Mouse (Mus musculus) spleen, embryonic (tissue): ENCODE measurements around the gene Slc20a1.

ENCODE experiments used
- CTCF ChIA-PET: fragments of 350-600 bp; sonication (Branson Sonifier 250); formaldehyde crosslinking; loops from one replicate; lab custom pipeline; 2022; lab: Charles Lee

The Slc20a1 gene

DNA sequence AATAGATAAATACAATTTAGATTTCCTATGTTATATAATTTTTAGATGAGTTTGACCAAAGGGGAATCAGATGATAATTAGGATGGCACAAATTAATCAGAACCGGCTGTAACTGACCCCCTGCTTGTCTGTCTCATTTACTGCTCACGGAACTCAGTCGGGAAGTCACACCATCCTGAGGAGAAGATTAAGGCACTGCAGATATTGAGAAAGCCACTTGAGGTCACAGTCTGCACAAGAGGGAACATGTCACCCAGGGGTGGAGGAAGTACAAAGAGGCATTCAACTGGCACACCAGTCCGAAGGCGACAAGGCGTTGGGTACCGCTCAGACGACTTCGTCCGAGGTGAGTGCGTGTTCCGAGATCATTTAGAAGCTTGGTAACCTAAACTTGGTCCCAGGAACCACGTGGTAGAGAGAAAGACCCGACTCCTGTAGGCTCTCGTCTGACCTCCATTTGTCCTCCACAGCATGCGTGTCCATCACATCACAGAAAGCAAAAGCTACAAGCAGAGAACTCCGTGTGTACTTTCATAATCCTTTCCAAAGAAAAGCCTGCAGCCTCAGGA is 26.8 kb downstream of the Slc20a1 start:
- CTCF ChIA-PET = no interaction called here

DNA sequence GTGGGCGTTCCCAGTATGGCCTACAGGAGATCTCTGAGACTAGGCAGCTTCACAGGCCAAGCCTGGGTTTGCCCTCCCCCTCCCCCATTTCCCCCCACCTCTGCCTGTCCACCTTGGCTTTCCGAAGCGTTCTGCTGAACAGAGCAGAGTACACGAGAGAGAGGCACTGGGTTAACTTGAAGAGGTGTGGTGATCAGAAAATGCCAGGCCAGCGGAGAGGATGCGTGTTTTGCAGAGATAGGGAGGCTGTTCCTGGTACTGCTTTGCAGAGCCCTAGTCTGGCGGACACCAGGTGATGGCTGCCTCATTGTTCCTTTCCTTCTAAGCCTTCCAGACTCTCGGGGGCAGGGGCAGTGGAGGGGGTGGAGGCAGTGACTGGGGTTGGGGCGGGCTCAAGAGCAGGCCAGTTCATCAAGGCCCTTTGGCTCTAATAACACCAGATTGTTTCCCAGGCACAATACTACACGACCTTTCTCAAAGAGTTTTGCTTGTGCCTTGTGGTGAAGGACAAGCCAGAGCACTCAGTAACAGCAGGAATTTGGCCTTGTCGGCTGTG is 27.8 kb downstream of the Slc20a1 start:
- CTCF ChIA-PET = no interaction called here

GRCm38 (mm10) chr2:129227011-129227529 is 28.5 kb downstream of the Slc20a1 start:
- CTCF ChIA-PET = no interaction called here

- CTCF ChIA-PET = no interaction called here
Observed at GRCm38 (mm10) chr2:129227709-129228108, 29.1 kb downstream of the Slc20a1 start.

DNA sequence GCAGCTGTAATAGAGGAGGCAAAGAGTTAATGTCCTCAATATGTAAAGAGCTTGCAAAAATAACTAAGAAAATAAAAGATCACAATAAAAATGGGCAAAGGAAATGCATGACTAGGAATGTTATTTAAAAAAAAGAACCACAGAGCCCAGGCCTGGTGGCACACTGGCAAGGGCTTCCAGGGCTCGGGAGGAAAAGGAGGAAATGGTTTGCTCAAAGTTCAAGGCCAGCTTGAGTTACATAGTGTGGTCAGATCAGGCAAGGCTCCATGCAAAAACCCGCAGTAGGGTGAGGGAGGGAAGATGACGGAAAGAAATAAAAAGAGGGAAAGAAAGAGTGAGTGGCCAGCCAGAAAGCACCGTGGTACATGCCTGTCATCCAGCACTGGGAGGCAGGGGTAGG is 30.0 kb downstream of the Slc20a1 start:
- CTCF ChIA-PET = no interaction called here

- CTCF ChIA-PET = no interaction called here
Observed at GRCm38 (mm10) chr2:129229316-129229715, 30.8 kb downstream of the Slc20a1 start.

DNA sequence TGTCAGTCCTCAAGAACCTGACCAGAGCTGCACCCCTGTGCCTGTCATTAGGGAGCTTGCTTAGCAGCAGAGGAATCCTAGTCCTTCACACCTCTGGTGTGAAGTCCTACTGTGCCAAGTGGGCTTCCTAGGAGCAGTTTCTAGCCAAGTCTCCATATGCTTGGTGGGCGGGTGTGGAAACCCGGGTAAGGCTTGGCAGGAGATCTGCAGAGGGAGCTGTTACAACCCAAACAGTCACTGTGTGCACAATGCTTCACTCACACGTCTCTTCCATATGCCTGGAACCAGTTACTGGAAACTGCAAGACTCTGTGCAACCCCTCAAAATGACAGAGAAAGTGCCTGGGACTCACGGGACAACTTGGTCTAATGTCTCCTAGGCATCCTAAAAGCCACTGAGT is 33.5 kb downstream of the Slc20a1 start:
- CTCF ChIA-PET = no interaction called here

- CTCF ChIA-PET = no interaction called here
Observed at GRCm38 (mm10) chr2:129232484-129232883, 33.9 kb downstream of the Slc20a1 start.

DNA sequence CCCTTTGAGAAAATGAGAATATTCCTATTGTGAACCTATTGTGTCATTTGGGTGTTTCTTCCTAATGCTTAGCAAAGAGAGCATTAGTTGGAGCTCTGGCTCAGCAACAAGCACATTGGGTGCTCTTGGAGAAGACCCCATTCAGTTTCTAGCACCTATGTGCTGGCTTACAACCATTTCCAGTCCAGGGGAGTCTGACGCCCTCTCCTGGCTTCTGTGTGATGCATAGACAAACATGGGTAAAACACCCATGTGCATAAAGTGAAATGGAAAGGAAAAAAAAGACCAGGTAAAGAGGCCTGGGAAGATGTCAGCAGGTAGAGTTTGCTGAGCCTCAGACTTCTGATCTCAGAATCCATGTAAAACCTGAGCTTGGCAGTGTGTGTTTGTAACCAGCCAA is 34.7 kb downstream of the Slc20a1 start:
- CTCF ChIA-PET = interaction anchor here (0.6 kb wide), 1 partner anchor 178 kb away, joined by 6 read pairs; no protein-coding TSS in a partner anchor

- CTCF ChIA-PET = interaction anchor here (0.5 to 0.7 kb wide), 2 partner anchors 9 to 1954 kb away, joined by 7 to 8 read pairs; no protein-coding TSS in a partner anchor
Observed at GRCm38 (mm10) chr2:129233803-129234477, 35.4 kb downstream of the Slc20a1 start.

DNA sequence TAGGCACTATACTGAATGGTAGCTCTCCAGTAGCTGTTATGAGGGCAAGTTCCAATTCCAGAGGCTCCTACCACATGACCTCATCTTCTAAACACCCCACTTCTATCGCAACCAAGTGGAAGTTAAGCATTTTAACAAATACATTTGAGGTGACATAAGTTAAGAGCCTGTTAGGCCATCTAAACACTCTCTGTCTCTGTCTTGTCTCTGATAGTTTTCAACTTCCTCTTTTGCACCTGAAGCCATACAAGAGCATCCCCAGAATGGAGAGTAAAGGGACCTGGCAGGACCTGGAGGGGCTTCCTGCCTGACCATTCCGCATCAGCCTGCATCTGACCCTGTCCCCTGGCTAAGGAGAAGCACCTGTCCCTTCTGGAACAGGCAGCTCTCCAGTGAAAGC is 36.2 kb downstream of the Slc20a1 start:
- CTCF ChIA-PET = interaction anchor here (0.5 kb wide), 1 partner anchor 8 kb away, joined by 8 read pairs; no protein-coding TSS in a partner anchor

DNA sequence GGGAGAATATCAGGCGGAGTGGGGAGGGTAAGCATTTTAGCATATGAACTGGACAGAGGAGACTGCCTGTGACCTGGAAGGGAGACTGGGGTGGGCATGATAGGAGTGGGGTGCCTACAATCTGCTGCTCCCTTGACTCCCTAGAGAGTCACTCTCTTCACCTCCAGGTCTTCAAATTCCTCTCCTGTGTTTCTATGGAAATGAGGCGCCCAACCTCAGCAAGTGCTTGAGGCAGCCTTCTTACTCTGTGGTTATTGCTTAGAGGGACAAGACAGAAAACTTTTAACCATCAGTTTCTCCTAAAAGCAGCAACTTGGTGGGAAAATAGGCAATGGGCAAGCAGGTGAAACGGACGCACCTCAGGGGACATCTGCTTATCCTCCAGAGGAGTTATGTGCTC is 38.0 kb downstream of the Slc20a1 start:
- CTCF ChIA-PET = no interaction called here

DNA sequence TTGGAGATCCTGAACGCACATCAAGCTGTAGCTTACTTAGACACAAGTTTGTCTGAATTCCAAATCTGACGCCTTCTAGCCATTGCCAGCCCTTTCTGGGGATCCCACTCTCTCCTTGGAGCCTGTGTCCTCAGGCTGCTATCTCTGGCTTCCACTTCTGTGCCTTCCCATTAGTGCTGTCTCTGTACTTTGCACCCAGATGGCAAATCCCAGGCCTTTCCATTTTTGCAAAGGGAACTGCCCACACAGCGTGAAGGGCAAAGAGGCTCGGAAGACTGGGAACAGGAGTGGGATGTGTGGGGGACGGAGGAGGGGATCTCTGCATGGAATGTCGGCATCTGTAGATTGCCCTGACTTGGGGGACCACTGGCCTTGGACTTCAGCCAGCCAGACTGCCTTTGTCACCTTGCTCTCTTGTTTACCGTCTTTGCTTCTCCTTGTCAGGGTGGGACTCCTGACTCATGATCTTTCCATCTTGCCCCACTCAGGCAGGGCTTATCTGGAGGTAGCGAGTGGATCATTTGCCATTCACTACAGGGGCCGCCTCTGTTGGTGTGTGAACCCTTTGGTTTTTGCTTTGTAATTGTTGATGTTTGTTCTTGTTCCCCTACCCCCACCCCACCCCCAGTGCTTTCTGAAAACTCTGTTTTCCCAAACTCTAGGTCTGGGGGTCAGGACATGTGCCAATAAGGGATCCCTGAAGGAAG is 42.3 kb downstream of the Slc20a1 start:
- CTCF ChIA-PET = no interaction called here

- CTCF ChIA-PET = interaction anchor here (0.5 to 0.7 kb wide), 2 partner anchors 29 to 1977 kb away, joined by 4 to 6 read pairs; no protein-coding TSS in a partner anchor
Observed at GRCm38 (mm10) chr2:129241845-129242833, 43.6 kb downstream of the Slc20a1 start.

DNA sequence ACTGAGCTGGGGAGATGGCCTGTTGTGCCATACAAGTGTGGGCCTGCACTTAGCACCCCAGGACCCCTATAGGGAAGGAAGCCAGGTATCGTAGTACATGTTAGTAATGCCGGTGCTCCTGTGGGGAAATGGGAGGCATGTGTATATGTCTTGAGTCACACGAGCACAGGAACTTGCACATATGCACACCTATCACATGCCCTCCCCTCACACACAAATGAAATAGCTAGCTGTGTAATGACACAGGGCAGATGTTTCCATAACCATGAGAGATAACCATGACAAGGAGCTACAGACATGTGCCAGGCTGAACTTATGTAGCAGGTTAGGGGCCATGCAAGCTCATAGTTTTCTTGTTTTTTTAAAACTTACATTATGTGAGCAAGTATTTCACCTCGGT is 44.4 kb downstream of the Slc20a1 start:
- CTCF ChIA-PET = interaction anchor here (0.6 kb wide), 1 partner anchor 9 kb away, joined by 8 read pairs; no protein-coding TSS in a partner anchor

- CTCF ChIA-PET = no interaction called here
Observed at GRCm38 (mm10) chr2:129243786-129244185, 45.2 kb downstream of the Slc20a1 start.

DNA sequence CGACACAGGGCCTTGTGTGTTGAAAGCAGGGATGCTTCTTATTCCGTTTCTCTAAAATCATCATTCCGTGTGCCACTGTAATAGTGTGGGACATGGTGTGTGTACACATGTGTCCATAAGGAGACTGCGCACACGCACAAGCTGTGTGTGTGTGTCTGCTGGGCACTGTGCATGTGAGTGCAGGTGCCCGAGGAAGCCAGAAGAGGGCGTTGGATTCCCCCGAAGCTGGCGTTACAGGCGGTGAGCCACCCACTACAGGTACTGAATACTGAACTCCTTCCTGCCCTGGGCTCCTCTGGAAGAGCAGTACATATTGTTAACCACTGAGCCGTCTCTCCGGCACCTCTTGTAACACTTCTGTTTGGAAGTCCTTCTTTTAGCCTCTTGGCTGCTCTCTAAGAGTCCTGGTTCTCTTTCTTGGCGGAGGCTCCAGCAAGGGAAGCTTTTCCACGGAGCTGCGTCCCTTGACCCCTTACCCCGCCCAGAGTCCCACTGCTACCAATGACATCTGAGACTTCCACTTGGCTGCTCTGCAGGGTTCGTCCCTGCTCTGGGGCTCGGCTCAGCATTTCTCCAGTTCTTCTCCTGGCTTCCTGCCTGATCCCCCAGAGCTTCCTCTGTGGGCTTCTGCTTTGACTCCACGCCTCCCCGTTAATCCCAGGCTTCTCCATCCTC is 46.0 kb downstream of the Slc20a1 start:
- CTCF ChIA-PET = no interaction called here

GRCm38 (mm10) chr2:129245618-129246017 is 47.1 kb downstream of the Slc20a1 start:
- CTCF ChIA-PET = interaction anchor here (0.6 to 0.7 kb wide), 2 partner anchors 56 to 1013 kb away, joined by 3 to 6 read pairs; no protein-coding TSS in a partner anchor

DNA sequence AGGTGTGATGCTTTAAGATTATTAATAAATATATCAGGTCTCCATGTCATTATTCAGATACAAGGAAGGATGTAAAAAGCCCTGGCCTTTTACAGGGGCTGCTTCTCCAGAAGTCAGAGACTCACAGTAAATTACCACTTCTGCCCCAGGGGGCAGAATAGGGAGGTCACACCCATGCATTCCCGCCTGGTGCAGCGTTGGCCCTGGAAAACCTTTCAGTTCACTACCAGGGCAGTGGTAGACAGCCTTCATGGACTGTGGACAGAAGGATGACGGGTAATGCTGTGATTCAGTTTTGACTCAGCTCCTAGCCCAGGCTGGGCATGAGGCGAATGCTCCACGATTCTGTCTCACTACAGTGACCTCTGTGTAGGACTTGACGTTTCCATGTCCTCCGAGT is 47.9 kb downstream of the Slc20a1 start:
- CTCF ChIA-PET = no interaction called here

DNA sequence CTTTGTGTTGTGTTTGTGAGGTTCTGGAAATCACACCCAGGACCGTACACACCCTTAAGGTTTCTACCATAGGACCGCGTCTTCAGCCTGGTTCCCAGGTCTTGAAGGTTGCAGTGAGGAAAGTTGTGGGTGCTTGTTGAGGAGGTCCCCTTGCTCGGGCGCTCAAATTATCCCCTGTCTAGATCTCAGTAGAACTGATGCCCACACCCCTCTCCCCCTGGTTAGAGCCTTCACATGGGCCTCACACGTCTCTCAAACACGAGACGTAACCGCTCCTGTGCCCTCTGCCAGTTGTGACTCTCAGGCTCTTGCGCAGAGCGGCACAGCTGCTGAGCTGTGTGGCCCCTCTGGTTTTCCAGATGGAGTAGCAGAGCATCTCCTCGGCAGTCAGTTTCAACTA is 48.4 kb downstream of the Slc20a1 start:
- CTCF ChIA-PET = no interaction called here
